Mouse (Mus musculus) B cell, adult 2 months (primary cell): ENCODE results near the gene Sar1a.

ENCODE experiments used
- DNase-seq, 2 experiments: peaks; one replicate each; pipeline ENCODE4 v3.0.0; 2022

Sar1a gene

GRCm38 (mm10) chr10:61680015-61680913, at the start of gene Sar1a:
TSS of gene Sar1a (plus strand) at chr10:61680299.
- peak; percentile 100 for DNase-seq

GRCm38 (mm10) chr10:61632445-61632844, 47.7 kb upstream of the Sar1a start:
- DNase-seq, result no peak

DNA sequence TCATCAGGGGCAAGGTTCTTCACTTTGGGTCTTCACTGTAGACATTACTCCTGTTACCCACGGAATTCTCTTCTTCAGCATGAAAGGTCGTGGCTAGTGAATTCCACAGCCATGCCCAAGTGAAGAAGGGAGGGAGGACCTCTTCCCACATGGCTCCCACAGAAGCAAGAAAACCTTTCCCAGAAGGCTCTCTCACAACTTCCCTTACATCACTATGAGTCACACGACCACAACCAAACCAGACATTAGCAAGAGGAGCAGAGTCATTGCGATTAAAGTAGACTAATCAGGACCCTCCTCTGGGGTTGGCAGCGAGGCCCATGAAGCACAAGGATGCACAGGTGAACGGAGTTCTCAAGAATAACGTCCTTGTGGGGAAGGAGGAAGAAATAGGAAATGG, 43.0 kb upstream of the Sar1a start:
- DNase-seq, result no peak

DNA sequence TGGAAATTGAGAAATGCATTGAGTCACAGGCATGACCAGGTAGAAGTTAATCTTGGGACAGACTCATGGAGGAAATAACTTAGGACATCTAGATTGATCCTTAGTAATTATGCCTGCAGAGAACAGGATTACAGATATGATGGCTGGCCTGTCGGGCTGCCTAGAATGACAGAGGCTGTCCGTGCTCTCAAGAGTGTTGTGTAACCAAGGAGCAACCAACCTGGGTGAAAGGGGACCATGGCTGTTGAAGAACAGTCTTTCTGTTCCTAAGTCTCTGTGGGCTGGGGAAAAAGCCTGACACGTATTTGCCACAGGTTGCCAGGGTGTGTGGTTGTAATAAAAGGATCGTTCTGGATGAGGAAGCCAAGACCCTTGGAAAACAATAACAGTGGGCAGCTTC, 39.7 kb upstream of the Sar1a start:
- no peak for DNase-seq

GRCm38 (mm10) chr10:61646557-61646956, 33.5 kb upstream of the Sar1a start:
- no peak for DNase-seq

DNA sequence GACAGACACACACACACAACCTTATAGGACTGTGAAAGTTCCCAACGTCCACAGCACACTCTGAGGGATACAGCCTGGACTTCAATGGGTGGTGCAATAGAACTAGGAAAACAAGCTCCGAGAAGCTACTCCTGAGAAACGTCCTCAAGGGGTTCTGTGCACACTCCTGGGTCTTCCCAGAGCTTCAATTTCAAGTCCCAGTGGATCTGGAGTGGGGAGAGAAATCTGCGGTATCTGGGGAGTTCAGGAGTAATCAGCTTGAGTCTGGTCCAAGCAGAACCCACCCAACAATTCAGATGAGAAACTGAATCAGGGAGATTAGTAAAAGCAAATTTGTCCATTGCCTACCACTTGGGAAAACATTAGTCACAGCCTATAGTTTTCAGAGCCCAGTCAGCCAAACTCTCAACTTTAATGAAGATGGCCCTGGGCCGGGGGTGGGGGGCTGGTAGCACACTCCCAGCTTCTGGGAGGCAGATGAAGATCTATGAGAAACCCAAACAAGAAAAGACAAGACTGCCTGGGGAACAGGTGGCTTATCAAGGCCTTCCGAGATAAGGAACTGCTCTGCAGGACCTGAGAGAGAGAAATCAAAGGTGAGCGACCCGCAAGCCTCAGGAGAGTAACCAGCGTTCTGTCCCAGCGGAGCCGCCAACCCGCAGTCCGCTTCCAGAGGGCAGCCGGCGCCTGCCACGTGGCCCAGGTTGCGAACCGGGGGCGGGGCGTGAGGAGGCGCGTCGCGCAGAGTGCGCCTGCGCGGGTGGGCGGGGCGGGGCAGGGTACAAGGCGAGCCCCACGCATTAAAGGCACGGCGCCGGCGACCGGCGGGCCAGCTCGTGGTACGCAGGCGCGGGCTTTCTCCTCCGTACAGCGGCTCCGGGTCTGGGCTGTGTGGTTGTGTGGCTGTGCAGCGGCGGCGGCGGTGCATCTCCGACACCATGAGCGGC, 32.0 kb upstream of the Sar1a start, which contains the start of gene Ppa1:
TSS of gene Ppa1 (plus strand) at position 763 of the 947 bp plus-strand sequence.
- peak; percentile 78 to 82 for DNase-seq

DNA sequence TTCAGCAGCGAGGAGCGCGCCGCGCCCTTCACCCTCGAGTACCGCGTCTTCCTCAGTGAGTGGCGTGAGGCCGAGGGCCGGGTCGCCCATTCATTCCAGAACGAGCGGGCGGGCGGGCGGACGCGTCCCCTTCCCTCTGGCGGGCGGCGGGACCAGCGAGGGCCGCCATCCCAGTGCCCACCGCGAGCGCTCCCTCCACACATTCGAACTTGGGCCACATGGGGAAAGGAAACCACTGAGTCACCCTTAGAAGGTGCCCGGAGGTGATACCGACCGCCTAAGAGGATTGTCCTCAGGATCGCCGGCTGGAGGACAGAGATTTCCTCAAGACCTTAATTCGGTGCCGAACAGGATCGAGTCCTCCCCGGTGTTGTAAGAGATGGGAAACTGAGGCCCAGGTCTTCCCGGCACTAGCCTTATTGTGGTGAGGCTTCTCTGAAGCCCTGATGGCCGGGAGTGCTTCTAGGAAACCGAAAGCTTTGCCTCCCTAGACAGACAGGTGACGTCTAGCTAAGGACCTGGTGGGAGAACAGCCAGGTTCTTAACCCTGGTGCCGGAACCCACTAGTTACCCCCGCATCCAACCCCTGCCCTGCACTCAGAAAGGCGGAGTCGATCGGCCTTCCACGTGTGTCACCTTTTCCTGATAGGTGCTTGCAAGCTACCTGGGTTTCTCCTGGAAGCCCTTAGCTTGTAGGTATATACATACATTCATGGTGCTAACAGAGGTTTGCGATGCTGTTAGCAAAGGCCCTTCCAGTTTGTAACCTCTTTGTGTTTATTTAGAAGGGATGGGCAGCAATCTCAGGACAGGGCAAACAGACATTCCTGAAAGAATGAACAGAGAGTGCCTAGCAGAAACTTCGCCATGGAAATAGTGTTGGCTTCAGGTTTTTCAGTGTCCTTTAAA, 31.1 kb upstream of the Sar1a start:
- peak in 1 of 2 experiments; percentile 20 for DNase-seq

DNA sequence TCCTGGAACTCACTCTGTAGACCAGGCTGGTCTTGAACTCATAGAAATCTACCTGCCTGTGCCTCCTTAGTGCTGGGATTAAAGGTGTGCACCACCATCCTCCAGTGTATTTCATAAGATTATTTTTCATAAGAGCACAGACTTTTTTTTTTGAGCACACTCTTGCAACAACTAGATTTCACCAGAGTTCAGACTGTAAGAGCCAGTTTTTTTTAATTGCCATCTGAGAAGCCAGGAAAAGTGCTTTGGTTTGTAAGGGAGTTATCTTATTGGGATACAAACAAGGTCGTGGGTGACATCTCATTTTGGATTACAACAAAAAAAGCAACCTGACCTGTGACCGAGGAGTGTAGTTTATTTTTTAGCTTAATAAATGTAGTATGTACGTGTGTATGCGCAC, 26.0 kb upstream of the Sar1a start:
- DNase-seq, result no peak

DNA sequence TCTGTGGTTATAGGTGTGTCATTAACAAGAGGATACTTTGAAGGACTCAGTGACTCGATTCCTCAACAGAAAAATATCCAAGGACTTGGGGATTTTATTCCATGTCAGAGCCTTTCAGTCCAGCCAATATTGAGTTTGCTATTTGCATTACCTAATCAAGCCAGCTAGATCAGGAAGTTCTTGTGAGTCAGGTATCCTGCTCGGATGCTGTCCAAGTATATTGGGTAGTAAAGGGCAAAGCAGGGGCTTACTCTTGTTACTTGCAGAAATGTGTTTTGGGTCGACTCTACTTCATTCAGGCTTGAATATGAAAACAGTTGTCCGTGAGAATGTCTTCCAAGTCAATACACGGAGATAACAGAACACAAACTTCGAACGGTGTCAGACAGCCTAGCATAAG, 25.4 kb upstream of the Sar1a start:
- DNase-seq, result no peak

DNA sequence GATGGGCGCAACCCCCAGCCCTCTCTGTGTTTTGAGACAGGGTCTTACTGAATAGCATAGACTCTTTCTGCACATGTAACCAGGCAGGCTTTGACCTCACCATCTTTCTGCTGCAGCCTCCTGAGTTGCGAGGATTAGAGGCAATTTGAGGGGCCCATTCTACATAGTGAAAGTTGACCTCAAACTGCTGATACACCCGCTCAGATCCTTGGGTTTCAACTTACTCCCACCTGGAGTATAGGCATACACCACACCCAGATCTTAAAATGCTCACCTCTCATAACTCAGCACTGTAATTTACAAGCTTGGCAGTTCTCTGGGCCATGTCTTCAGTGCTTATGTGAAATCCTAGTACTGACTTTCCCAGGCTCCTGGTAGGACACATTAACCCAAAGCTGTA, 24.9 kb upstream of the Sar1a start:
- DNase-seq, result no peak

GRCm38 (mm10) chr10:61656928-61657882, 22.9 kb upstream of the Sar1a start:
- DNase-seq, result no peak

DNA sequence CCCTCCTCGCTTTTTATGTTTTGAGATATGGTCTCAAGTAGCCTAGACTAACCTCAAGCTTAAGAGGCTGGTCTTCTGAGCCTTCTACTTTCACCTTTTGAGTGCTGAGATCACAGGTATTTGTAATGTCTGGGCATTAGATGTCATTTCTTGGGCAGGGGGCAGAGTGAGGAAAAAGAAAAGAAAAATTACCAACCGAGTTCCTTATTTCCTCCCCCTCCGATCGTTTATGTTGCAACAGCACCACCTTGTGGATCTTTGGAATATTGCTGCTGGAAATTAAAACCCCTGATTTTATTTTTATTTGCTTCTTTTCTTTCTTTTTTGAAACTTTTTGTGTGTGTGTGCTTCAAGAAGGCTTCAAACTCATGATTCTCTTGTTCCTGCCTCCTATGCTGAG, 22.1 kb upstream of the Sar1a start:
- DNase-seq, result peak; percentile 69 to 72

- no peak for DNase-seq
Measured at GRCm38 (mm10) chr10:61661887-61662286, 18.2 kb upstream of the Sar1a start.

- no peak for DNase-seq
Measured at GRCm38 (mm10) chr10:61662391-61662988, 17.6 kb upstream of the Sar1a start.

GRCm38 (mm10) chr10:61665111-61665510, 15.0 kb upstream of the Sar1a start:
- DNase-seq, result no peak

DNA sequence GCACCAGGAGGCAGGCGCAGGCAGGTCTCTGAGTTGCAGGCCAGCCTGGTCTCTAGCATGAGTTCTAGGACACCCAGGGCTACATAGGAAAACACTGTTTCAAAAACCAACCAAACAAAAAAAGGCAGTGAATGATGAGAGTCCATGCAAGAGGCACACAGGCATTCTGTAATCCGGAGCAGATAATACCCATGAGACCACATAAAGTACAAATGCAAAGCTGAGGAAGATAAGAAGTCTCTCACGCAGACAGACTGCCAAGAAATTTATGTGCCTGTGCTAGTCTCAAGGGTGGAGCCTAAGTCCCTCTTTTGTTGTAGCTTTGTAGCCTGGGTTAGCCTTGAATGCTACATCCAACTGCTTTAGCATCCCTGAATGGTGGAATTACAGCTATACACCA, 14.4 kb upstream of the Sar1a start:
- DNase-seq, result no peak

DNA sequence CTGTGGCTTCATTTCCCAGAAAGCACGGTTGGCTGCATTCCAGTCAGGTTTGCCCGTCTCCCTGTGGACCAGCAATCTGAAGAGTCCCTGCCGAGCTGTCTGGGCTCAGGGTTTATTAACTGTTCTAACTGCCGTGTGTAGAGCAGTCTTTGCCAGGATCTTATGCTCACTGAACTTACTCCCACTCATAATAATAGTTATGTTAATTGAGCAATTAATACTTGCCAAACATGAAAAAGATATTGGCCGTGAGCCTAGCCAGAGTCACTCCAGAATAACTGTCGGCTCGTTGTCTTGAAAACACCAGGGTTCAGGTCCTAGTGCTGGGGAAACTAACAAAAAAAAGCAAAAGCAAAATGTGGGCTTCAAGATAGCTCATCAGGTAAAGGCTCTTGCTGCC, 10.8 kb upstream of the Sar1a start:
- DNase-seq, result no peak

- no peak for DNase-seq
Measured at GRCm38 (mm10) chr10:61669896-61670295, 10.2 kb upstream of the Sar1a start.

DNA sequence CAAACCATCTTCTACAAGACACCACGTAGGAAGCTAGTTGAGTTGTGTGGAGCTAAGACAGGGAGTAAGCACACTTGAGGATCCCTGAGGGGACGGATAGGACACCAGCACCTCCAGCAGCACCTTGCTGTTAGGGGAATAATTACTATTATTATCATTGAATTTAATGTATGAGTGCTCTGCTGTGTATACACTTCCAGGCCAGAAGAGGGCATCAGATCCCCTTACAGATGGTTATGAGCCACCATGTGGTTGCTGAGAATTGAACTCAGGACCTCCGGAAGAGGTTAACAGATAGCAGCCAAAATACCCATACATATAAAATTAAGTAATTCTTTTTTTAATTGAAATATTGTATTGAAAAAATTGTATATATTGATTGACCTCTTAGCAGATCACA, 9.3 kb upstream of the Sar1a start:
- no peak for DNase-seq

DNA sequence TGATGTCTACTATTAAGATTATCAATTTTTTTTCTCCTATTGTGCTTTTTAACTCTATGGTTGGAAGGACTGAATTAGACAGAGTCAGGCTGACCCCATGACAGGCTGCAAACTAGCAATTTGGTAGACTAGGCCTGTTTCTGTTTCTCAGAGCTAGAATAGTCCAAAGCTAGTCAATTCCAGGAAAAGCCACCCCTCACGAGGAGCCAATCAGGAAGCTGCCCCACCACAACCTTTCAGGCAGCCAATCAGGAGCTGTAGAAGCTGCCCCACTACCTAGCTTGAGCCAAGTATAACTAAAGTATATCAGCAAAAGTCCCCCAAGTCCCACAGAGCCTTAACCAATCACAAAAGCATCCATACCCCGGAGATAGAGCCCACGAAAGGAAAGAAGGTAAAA, 4.2 kb upstream of the Sar1a start:
- no peak for DNase-seq

DNA sequence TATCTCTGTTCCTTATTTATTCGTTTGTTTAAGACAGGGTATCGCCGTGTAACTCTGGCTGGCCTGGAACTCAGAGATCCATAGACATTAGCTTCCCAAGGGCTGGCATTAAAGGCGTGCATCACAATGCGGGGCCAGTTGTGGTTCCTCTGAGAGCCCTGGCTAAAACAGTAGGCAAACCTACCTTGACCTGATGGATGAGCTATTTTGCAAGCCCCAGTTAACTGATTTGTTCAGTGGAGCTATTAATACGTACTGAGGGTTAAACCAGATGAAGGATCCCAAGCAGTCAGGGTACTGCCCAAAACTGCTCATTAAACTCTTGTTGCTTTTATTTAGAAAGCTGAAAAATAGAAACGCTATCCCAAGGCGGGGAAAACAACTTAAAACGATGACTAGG, 554 bp upstream of the Sar1a start:
- DNase-seq, result no peak
